Mouse (Mus musculus): ENCODE measurements around the gene Il10.

The Il10 gene

GRCm38 (mm10) chr1:131043636-131044035 is 24.0 kb downstream of the Il10 start:
- in situ Hi-C loops (cut with MboI; ENCODE audit: low pct_unique_long_range_greater_than_20kb in 1 of 2, low sequenced_read_pairs in 2 of 2, unreplicated experiment in 1 of 2): no loop called here

- in situ Hi-C loops (cut with MboI; ENCODE audit: low pct_unique_long_range_greater_than_20kb in 1 of 2, low sequenced_read_pairs in 2 of 2, unreplicated experiment in 1 of 2): no loop called here
These were observed 26.2 kb downstream of the Il10 start for GRCm38 (mm10) chr1:131045723-131046355.

GRCm38 (mm10) chr1:131046607-131047006 is 27.0 kb downstream of the Il10 start:
- in situ Hi-C loops (cut with MboI; ENCODE audit: low pct_unique_long_range_greater_than_20kb in 1 of 2, low sequenced_read_pairs in 2 of 2, unreplicated experiment in 1 of 2): no loop called here

- in situ Hi-C loops (cut with MboI; ENCODE audit: low pct_unique_long_range_greater_than_20kb in 1 of 2, low sequenced_read_pairs in 2 of 2, unreplicated experiment in 1 of 2): no loop called here
These were observed 28.6 kb downstream of the Il10 start for GRCm38 (mm10) chr1:131048121-131048863.

GRCm38 (mm10) chr1:131048946-131049345 is 29.3 kb downstream of the Il10 start:
- in situ Hi-C loops (cut with MboI; ENCODE audit: low pct_unique_long_range_greater_than_20kb in 1 of 2, low sequenced_read_pairs in 2 of 2, unreplicated experiment in 1 of 2): no loop called here

- in situ Hi-C loops (cut with MboI; ENCODE audit: low pct_unique_long_range_greater_than_20kb in 1 of 2, low sequenced_read_pairs in 2 of 2, unreplicated experiment in 1 of 2): no loop called here
These were observed 29.7 kb downstream of the Il10 start for GRCm38 (mm10) chr1:131049361-131049806.

- in situ Hi-C loops (cut with MboI; ENCODE audit: low pct_unique_long_range_greater_than_20kb in 1 of 2, low sequenced_read_pairs in 2 of 2, unreplicated experiment in 1 of 2): loop anchor here in 1 of 2 experiments (10.0 kb wide), 1 partner anchor 165 kb away; the partner anchor contains the start of gene Il24
These were observed 30.4 kb downstream of the Il10 start for GRCm38 (mm10) chr1:131050011-131050410.

- in situ Hi-C loops (cut with MboI; ENCODE audit: low pct_unique_long_range_greater_than_20kb in 1 of 2, low sequenced_read_pairs in 2 of 2, unreplicated experiment in 1 of 2): loop anchor here in 1 of 2 experiments (10.0 kb wide), 1 partner anchor 166 kb away; the partner anchor contains the start of gene Il24
These were observed 31.0 kb downstream of the Il10 start for GRCm38 (mm10) chr1:131050617-131051016.

GRCm38 (mm10) chr1:131051073-131051472 is 31.4 kb downstream of the Il10 start:
- in situ Hi-C loops (cut with MboI; ENCODE audit: low pct_unique_long_range_greater_than_20kb in 1 of 2, low sequenced_read_pairs in 2 of 2, unreplicated experiment in 1 of 2): loop anchor here in 1 of 2 experiments (10.0 kb wide), 1 partner anchor 166 kb away; the partner anchor contains the start of gene Il24

- in situ Hi-C loops (cut with MboI; ENCODE audit: low pct_unique_long_range_greater_than_20kb in 1 of 2, low sequenced_read_pairs in 2 of 2, unreplicated experiment in 1 of 2): loop anchor here in 1 of 2 experiments (10.0 kb wide), 1 partner anchor 168 kb away; the partner anchor contains the start of gene Il24
These were observed 33.6 kb downstream of the Il10 start for GRCm38 (mm10) chr1:131053239-131053638.

GRCm38 (mm10) chr1:131053656-131054055 is 34.0 kb downstream of the Il10 start:
- in situ Hi-C loops (cut with MboI; ENCODE audit: low pct_unique_long_range_greater_than_20kb in 1 of 2, low sequenced_read_pairs in 2 of 2, unreplicated experiment in 1 of 2): loop anchor here in 1 of 2 experiments (10.0 kb wide), 1 partner anchor 169 kb away; the partner anchor contains the start of gene Il24

- in situ Hi-C loops (cut with MboI; ENCODE audit: low pct_unique_long_range_greater_than_20kb in 1 of 2, low sequenced_read_pairs in 2 of 2, unreplicated experiment in 1 of 2): loop anchor here in 1 of 2 experiments (10.0 kb wide), 1 partner anchor 169 kb away; the partner anchor contains the start of gene Il24
These were observed 34.6 kb downstream of the Il10 start for GRCm38 (mm10) chr1:131054251-131054650.

- in situ Hi-C loops (cut with MboI; ENCODE audit: low pct_unique_long_range_greater_than_20kb in 1 of 2, low sequenced_read_pairs in 2 of 2, unreplicated experiment in 1 of 2): loop anchor here in 1 of 2 experiments (10.0 kb wide), 1 partner anchor 174 kb away; the partner anchor contains the start of gene Il24
These were observed 38.8 kb downstream of the Il10 start for GRCm38 (mm10) chr1:131058431-131058830.

- in situ Hi-C loops (cut with MboI; ENCODE audit: low pct_unique_long_range_greater_than_20kb in 1 of 2, low sequenced_read_pairs in 2 of 2, unreplicated experiment in 1 of 2): loop anchor here in 1 of 2 experiments (10.0 kb wide), 1 partner anchor 175 kb away; the partner anchor contains the start of gene Il24
These were observed 39.8 kb downstream of the Il10 start for GRCm38 (mm10) chr1:131059411-131059810.

- in situ Hi-C loops (cut with MboI; ENCODE audit: low pct_unique_long_range_greater_than_20kb in 1 of 2, low sequenced_read_pairs in 2 of 2, unreplicated experiment in 1 of 2): loop anchor here in 1 of 2 experiments (10.0 kb wide), 1 partner anchor 175 kb away; the partner anchor contains the start of gene Il24
These were observed 40.2 kb downstream of the Il10 start for GRCm38 (mm10) chr1:131059841-131060240.

- in situ Hi-C loops (cut with MboI; ENCODE audit: low pct_unique_long_range_greater_than_20kb in 1 of 2, low sequenced_read_pairs in 2 of 2, unreplicated experiment in 1 of 2): no loop called here
These were observed 40.9 kb downstream of the Il10 start for GRCm38 (mm10) chr1:131060290-131061253.

GRCm38 (mm10) chr1:131061740-131062254 is 42.2 kb downstream of the Il10 start:
- in situ Hi-C loops (cut with MboI; ENCODE audit: low pct_unique_long_range_greater_than_20kb in 1 of 2, low sequenced_read_pairs in 2 of 2, unreplicated experiment in 1 of 2): no loop called here

- in situ Hi-C loops (cut with MboI; ENCODE audit: low pct_unique_long_range_greater_than_20kb in 1 of 2, low sequenced_read_pairs in 2 of 2, unreplicated experiment in 1 of 2): no loop called here
These were observed 43.2 kb downstream of the Il10 start for GRCm38 (mm10) chr1:131062821-131063220.

All from mouse embryonic stem cell (cell line).